Mouse (Mus musculus) ES-E14 (cell line): Measurements from ENCODE around the gene Nwd2.

Experiments used
- CHD2 ChIP-seq: IDR thresholded peaks from 2 replicates; pipeline ENCODE4 v1.6.1; 2014; ENCODE audit warnings: mild to moderate bottlenecking, low read depth, low read length, inconsistent platforms
- MAFK ChIP-seq: IDR thresholded peaks from 2 replicates; pipeline ENCODE4 v1.6.1; 2014; ENCODE audit warnings: mild to moderate bottlenecking, low read depth, low read length, inconsistent platforms; ENCODE audit not compliant: insufficient read depth
- ZC3H11A ChIP-seq: IDR thresholded peaks from 2 replicates; pipeline ENCODE4 v1.6.1; 2012; ENCODE audit warnings: low read depth, mild to moderate bottlenecking, inconsistent platforms, low read length, borderline replicate concordance

GRCm38 (mm10) chr5:63831054-63831453 lies 182.2 kb downstream of the Nwd2 start:
- TF ChIP-seq ZC3H11A (no peak), CHD2 (no peak), MAFK (no peak)
